Mouse (Mus musculus) ovary, postnatal 14 days (tissue): ENCODE data around the gene Gzmf.
A peak's percentile ranks its signal among the peaks of the same experiment; 100 is the strongest.
"Not testable (repeated sequence)": the region's sequence is repeated elsewhere in the genome, so short reads cannot be mapped to it uniquely, and the experiment has no call there.

ENCODE experiments used
- DNase-seq: peaks from one replicate; pipeline ENCODE4 v3.0.0; 2022; ENCODE audit warnings: low spot score

Gzmf gene

GRCm38 (mm10) chr14:56211317-56211716 is at the start of gene Gzmf:
Gene Gzmf, minus strand, starts transcription at chr14:56211417.
- DNase-seq, result no peak

GRCm38 (mm10) chr14:56240409-56240808 is 29.2 kb upstream of the Gzmf start:
- DNase-seq, result no peak

DNA sequence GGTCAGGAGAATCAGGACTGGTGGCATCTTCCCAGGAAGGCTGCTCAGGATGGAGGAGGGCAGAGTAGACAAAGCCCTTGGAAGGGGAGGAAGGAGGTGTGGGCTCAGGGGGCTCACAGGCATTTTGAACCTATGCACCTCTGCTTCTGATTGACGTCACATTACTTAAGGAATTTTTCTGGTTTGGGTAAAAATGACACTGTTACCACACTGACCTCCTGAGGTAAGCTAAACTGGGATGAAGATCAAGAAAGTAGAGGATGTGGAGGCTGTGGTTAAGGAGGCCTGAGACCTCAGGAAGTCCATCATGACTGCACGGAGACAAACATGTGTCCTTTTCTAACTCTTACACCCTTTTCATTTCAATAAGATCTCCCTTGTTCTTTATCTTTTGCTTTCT is 23.3 kb upstream of the Gzmf start, which contains the start of gene Gzmc:
TSS of gene Gzmc (minus strand) at position 101 of the 400 bp plus-strand sequence.
- no peak for DNase-seq

GRCm38 (mm10) chr14:56205613-56206012 is 5.6 kb downstream of the Gzmf start:
- DNase-seq, result no peak

DNA sequence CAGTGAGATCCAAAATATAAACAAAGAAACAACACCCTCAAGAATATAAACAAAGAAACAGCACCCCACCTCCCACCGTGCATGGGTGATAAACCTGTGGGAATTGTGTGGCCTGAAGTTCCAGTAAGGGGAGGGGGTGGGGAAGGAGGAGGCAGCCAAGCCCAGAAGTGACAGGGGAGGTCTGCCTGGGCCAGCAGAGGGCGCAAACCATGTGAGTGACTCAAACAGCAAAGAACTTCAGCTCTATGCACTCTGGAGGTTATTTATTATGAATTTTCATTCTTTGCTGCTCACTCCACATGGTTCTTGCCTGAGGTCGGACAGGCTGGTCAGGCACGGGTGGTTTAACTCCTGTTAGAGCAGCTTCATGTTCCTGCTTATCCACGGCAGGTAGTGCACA is 6.2 kb downstream of the Gzmf start:
- peak; percentile 21 for DNase-seq

DNA sequence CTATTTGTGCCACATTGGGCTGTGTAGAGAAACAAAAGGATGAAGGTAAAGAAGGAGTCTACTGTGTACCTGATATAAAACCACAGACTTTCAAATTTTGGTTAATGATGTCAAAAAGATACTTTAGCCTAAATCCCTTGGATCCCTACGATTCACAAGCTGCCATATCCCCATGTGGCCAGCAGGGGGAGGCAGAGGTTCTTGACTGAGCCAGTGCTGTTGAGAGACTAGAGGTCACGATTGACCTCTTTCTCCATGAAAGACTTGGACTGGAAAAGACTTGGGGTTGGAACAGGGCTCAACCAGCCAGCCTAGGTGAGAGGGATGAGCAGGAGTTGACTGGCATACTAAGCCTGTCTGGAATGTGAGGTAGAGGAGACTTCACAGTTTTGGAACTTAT is 7.2 kb downstream of the Gzmf start:
- peak; percentile 58 for DNase-seq

GRCm38 (mm10) chr14:56186946-56187345 is 24.3 kb downstream of the Gzmf start:
- no peak for DNase-seq

DNA sequence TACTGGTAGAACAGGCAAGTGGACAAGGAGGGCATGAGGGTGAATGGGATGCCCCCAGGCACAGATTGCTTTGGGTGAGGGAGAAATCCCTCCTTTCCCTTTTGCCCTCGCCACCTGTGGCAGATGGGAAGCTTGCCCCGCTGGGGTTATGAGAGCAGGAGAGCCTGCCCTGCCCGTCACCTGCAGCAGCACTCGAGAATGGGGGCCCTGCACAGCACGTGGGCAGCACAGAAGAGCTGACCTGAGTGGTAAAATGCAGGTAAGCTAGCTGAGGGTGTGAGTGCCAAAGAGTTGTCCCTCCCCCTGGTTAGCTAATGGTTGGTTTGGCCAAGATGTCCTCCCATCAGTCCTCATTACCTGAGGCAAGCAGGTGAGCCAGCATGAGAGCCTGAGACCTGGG is 24.7 kb downstream of the Gzmf start:
- no peak for DNase-seq

DNA sequence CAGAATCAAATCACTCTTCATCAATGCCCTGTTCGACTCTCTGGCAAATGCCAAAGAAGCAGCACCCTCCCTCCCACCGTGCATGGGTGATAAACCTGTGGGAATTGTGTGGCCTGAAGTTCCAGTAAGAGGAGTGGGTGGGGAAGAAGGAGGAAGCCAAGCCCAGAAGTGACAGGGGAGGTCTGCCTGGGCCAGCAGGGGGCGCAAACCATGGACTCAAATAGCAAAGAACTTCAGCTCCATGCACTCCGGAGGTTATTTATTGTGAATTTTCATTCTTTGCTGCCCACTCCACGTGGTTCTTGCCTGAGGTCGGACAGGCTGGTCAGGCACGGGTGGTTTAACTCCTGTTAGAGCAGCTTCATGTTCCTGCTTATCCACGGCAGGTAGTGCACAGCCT is 33.6 kb downstream of the Gzmf start:
- DNase-seq, result peak; percentile 31

DNA sequence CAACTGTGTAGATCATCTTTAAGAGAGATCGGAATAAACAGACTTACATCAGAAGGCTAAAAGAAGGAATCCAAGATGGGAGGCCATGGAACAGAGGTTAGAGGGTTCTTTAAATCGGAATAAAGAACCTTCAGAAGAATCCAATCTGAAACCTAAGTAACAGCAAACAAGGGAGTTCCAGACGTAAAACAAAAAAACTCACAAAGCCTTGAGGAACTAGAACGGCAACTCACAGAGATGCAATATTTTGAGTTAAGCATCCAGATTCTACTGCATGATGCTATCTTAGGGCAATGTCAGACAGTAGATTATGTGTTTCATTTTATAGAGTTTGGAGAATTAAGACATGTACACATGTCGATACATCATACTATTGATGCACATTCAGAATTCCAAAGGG is 36.7 kb downstream of the Gzmf start, which contains the start of gene Gzmn:
TSS of gene Gzmn (minus strand) at position 101 of the 400 bp plus-strand sequence.
- no peak for DNase-seq

DNA sequence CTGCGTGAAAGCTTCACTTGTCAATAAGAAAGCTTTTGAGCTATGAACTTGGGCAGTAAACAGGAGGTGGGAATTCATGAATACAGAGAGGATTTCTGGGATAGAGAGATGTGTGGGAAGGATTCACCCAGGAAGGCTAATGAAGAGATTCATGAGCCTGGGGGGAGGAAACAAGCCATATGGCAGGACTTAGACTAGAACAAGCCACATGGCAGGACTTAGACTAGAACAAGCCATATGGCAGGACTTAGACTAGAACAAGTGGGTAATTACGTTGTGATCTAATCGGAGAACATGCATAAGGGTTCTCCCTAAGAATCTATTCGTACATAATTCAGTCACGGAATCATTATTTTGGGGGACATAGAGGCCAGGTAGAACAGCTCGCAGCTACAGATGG is 37.8 kb downstream of the Gzmf start:
- no peak for DNase-seq

- DNase-seq, result no peak
These were observed 38.5 kb downstream of the Gzmf start for GRCm38 (mm10) chr14:56172744-56173143.

DNA sequence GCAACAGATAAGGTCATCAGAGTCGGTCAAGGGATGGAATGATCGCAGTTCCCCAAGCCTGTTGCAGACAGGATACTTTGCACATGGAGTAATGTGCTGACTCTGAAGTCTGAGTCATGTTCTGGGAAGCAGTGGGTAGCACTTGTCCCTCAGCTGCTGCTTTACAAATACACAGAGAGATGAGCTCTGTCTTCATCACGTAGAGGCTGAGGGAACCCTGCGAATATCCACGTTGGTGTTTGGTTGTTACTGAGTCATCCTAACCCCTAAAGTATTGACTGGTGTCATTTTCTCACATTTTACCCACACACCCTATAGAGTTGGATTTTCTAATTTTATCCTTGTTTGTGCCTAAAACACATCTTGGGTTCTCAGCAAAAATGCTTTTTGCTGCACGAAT is 43.2 kb downstream of the Gzmf start:
- no peak for DNase-seq

GRCm38 (mm10) chr14:56162109-56162508 is 49.1 kb downstream of the Gzmf start:
- DNase-seq, result no peak

GRCm38 (mm10) chr14:56159479-56159878 is 51.7 kb downstream of the Gzmf start, which contains the start of gene Gzmg:
Gene Gzmg, minus strand, starts transcription at chr14:56159579.
- DNase-seq, result not testable (repeated sequence)

DNA sequence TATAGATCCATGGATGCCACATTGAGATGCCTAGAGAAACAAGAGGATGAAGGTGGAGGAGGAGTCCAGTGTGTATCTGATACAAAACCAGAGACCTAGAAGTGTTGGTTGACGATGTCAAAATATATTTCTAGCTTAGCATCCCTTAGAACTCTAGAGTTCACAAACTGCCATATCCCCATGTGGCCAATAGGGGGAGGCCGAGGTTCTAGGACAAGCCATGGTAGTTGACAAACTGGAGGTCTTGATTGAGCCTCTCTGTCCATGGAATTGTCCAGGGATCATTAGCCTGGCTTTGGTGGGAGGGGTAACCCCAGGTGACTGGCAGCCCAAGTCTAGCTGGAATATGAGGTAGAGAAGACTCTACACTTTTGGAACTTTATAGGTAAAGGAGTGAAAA is 55.9 kb downstream of the Gzmf start:
- DNase-seq, result no peak
